ENCODE assay signal across 1 mouse cellular context in genomic region chr15:77837444-77838117, GRCm38 (mm10).
TF ChIP-seq lines count a peak whose summit lies in the region.

No protein-coding gene starts in this region.

TF ChIP-seq in CH12.LX, 34 proteins besides CTCF, POLR2A, EP300 and RAD21 (continued from another document):
- TF ChIP-seq ZMIZ1 (IDR thresholded peaks at IDR 0.05; ENCODE audit: low read depth, low read length), result no peak
